ENCODE assay signal across 8 mouse cellular contexts in the genomic region with DNA sequence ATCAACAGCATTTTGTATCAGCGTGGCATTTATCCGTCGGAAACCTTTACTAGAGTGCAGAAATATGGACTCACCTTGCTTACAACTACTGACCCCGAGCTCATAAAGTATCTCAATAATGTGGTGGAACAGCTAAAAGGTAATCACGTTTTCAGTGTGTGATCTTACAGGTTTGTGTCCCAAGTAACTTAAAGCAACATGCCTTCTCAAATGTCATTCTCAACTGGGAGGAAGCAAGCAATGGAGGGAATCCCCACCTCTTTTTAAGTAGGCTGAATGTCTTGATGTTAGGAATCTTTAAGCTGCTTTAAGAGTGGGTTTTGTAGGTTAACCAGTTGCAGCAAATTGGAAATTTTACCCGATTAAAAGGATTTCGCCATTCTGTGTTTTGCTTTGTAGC. TPM values are rescaled to one million over a fixed set of nuclear protein-coding genes. Genes with fewer than 3 reads are reported as not detected.
DNase-seq lines count a peak whose midpoint lies in the region; ATAC-seq and TF ChIP-seq lines count a peak whose summit lies in the region.

No protein-coding gene starts in this region.

- 12% methylated on average over 7 of the region's 7 CpGs for WGBS in heart, embryonic 15.5 days
- 20% methylated on average over 7 of the region's 7 CpGs for WGBS in hindbrain, embryonic 11.5 days
- 17% methylated on average over 7 of the region's 7 CpGs for WGBS in midbrain, embryonic 14.5 days

- H3K9ac ChIP-seq in heart, embryonic 15.5 days, result peak overlapping the region; percentile 64
- peak overlapping the region; percentile 96 for H3K9ac ChIP-seq in MEL (ENCODE audit: control insufficient read depth, low read depth, low read length, poor library complexity, severe bottlenecking)
- peak overlapping the region; percentile 62 for H3K9ac ChIP-seq in hindbrain, embryonic 11.5 days (ENCODE audit: low read depth, low read length)
- peak overlapping the region; percentile 70 for H3K9ac ChIP-seq in midbrain, embryonic 14.5 days (replicated peaks; ENCODE audit: low read length)

- peak overlapping the region; percentile 91; the same call in 1 of the 2 replicates for H3K27ac ChIP-seq in heart, embryonic 15.5 days
- peak overlapping the region; percentile 94 for H3K27ac ChIP-seq in MEL (ENCODE audit: control insufficient read depth, low read depth, low read length)
- H3K27ac ChIP-seq in hindbrain, embryonic 11.5 days (ENCODE audit: low read depth, low read length), result no peak overlapping the region
- H3K27ac ChIP-seq in midbrain, embryonic 14.5 days (replicated peaks; ENCODE audit: low read depth, low read length), result no peak overlapping the region

- TF ChIP-seq POLR2A in MEL (IDR thresholded peaks at IDR 0.05; ENCODE audit: control insufficient read depth in 1 of 2, insufficient read depth in 1 of 2, low read depth in 1 of 2, low read length in 2 of 2, poor library complexity in 1 of 2), result no peak; a peak in 1 of 4 replicates

- H3K9me3 ChIP-seq in heart, embryonic 15.5 days (replicated peaks), result no peaks in the 10 kb centered on the region
- no peaks in the 10 kb centered on the region for H3K9me3 ChIP-seq in MEL (replicated peaks; ENCODE audit: insufficient read depth, low read length)
- no peaks in the 10 kb centered on the region for H3K9me3 ChIP-seq in hindbrain, embryonic 11.5 days (ENCODE audit: control insufficient read depth, low read length)
- H3K9me3 ChIP-seq in midbrain, embryonic 14.5 days (ENCODE audit: control insufficient read depth, low read length), result no peaks in the 10 kb centered on the region

- DNase-seq in heart, postnatal 25 days (ENCODE audit: low spot score), result no peak
- DNase-seq in MEL (ENCODE audit: low read depth, low spot score), result peak; percentile 63
- DNase-seq in hindbrain, embryonic 11.5 days (ENCODE audit: low spot score), result peak; percentile 32
- peak; percentile 2 for DNase-seq in midbrain, embryonic 14.5 days
- no peak for DNase-seq in adrenal gland, postnatal 10 days
- DNase-seq in adrenal gland, postnatal 25 days, result no peak
- no peak for DNase-seq in cerebellum, adult 9-11 months

- H3K79me2 ChIP-seq in MEL (ENCODE audit: control insufficient read depth, insufficient read depth, low read length, poor library complexity), result peaks cover 23% of the 10 kb centered on the region

- no peak for TF ChIP-seq CTCF in MEL (IDR thresholded peaks at IDR 0.05 in 2 of 3, conservative IDR thresholded peaks at IDR 0.05 in 1 of 3; ENCODE audit: control insufficient read depth in 1 of 3, insufficient read depth in 1 of 3, low read depth in 2 of 3, low read length in 3 of 3, poor library complexity in 1 of 3, severe bottlenecking in 1 of 3)

- TF ChIP-seq EP300 in MEL (IDR thresholded peaks at IDR 0.05; ENCODE audit: low read depth in 1 of 2, low read length in 2 of 2), result no peak

- no peaks in the 10 kb centered on the region for H3K27me3 ChIP-seq in heart, embryonic 15.5 days
- no peaks in the 10 kb centered on the region for H3K27me3 ChIP-seq in MEL (ENCODE audit: control insufficient read depth in 1 of 2, insufficient read depth in 2 of 2, low read length in 2 of 2)
- H3K27me3 ChIP-seq in hindbrain, embryonic 11.5 days (ENCODE audit: control insufficient read depth, insufficient read depth, low read length), result no peaks in the 10 kb centered on the region
- H3K27me3 ChIP-seq in midbrain, embryonic 14.5 days (ENCODE audit: control insufficient read depth, insufficient read depth, low read length), result no peaks in the 10 kb centered on the region

- no peak for ATAC-seq in heart, embryonic 15.5 days (replicated peaks; ENCODE audit: insufficient number of reproducible peaks, insufficient read depth, low FRiP score, low read depth)
- no peak for ATAC-seq in hindbrain, embryonic 11.5 days (ENCODE audit: low FRiP score)
- no peak for ATAC-seq in midbrain, embryonic 14.5 days (ENCODE audit: low FRiP score, low TSS enrichment)

- peaks cover 18% of the 10 kb centered on the region for H3K36me3 ChIP-seq in heart, embryonic 15.5 days
- peaks cover 15 to 23% of the 10 kb centered on the region in 2 experiments for H3K36me3 ChIP-seq in MEL (ENCODE audit: control insufficient read depth in 1 of 2, insufficient read depth in 2 of 2, low read length in 2 of 2)
- no peaks in the 10 kb centered on the region for H3K36me3 ChIP-seq in hindbrain, embryonic 11.5 days (ENCODE audit: control insufficient read depth, insufficient read depth, low read length)
- H3K36me3 ChIP-seq in midbrain, embryonic 14.5 days (ENCODE audit: control insufficient read depth, insufficient read depth, low read length), result peaks cover 14% of the 10 kb centered on the region

- peak overlapping the region; percentile 71 for H3K4me3 ChIP-seq in heart, embryonic 15.5 days
- H3K4me3 ChIP-seq in MEL (ENCODE audit: control insufficient read depth in 1 of 2, insufficient read depth in 1 of 2, low read depth in 2 of 2, low read length in 2 of 2), result peak overlapping the region; percentile 90 to 96
- H3K4me3 ChIP-seq in hindbrain, embryonic 11.5 days (ENCODE audit: low read depth, low read length), result peak overlapping the region; percentile 60
- peak overlapping the region; percentile 71 for H3K4me3 ChIP-seq in midbrain, embryonic 14.5 days (replicated peaks; ENCODE audit: low read depth, low read length)

- peak overlapping the region; percentile 76 for H3K4me2 ChIP-seq in heart, embryonic 15.5 days
- H3K4me2 ChIP-seq in hindbrain, embryonic 11.5 days (replicated peaks; ENCODE audit: low read depth, low read length), result peak overlapping the region; percentile 54
- peak overlapping the region; percentile 82 for H3K4me2 ChIP-seq in midbrain, embryonic 14.5 days (ENCODE audit: low read length)

- TF ChIP-seq RAD21 in MEL (IDR thresholded peaks at IDR 0.05; ENCODE audit: low read depth, low read length), result no peak

- peaks cover 15% of the 10 kb centered on the region for H3K4me1 ChIP-seq in heart, embryonic 15.5 days (replicated peaks)
- H3K4me1 ChIP-seq in MEL (ENCODE audit: control insufficient read depth in 1 of 2, insufficient read depth in 2 of 2, low read length in 2 of 2), result peaks cover 6 to 9% of the 10 kb centered on the region in 2 experiments
- H3K4me1 ChIP-seq in hindbrain, embryonic 11.5 days (replicated peaks; ENCODE audit: control insufficient read depth, insufficient read depth, low read length), result 0 out of 2 replicates have a peak, but pooled peaks cover 2% of the 10 kb centered on the region
- peaks cover 12% of the 10 kb centered on the region; the same call in 1 of the 2 replicates for H3K4me1 ChIP-seq in midbrain, embryonic 14.5 days (ENCODE audit: control insufficient read depth, insufficient read depth, low read length)

- intact Hi-C loops in heart, postnatal 25 days (cut with DNase I), result loop anchor here (10.0 kb wide), 1 partner anchor 359 kb away; the partner anchor contains the start of gene Gng12

TF ChIP-seq in MEL, 35 proteins besides CTCF, POLR2A, EP300 and RAD21 (continues in another document):
- TF ChIP-seq TAL1 (IDR thresholded peaks at IDR 0.05; ENCODE audit: low read length), result no peak
- TF ChIP-seq SIN3A (IDR thresholded peaks at IDR 0.05; ENCODE audit: low read length), result peak; percentile 38
- TF ChIP-seq MAX (IDR thresholded peaks at IDR 0.05; ENCODE audit: low read length), result no peak
- TF ChIP-seq BHLHE40 (IDR thresholded peaks at IDR 0.05; ENCODE audit: borderline replicate concordance, low read depth, low read length), result no peak
- TF ChIP-seq NELFE (IDR thresholded peaks at IDR 0.05; ENCODE audit: low read depth, low read length), result no peak
- peak; percentile 38; the same call in 1 of the 2 replicates for TF ChIP-seq MXI1 (IDR thresholded peaks at IDR 0.05; ENCODE audit: low read depth, low read length)
- no peak for TF ChIP-seq UBTF (IDR thresholded peaks at IDR 0.05; ENCODE audit: borderline replicate concordance, insufficient read depth, low read depth, low read length)
- TF ChIP-seq ZC3H11A (IDR thresholded peaks at IDR 0.05; ENCODE audit: low read depth, low read length), result no peak
- TF ChIP-seq HCFC1 (IDR thresholded peaks at IDR 0.05; ENCODE audit: low read depth, low read length), result no peak
- TF ChIP-seq MYB (IDR thresholded peaks at IDR 0.05; ENCODE audit: low read depth, low read length), result no peak
- no peak for TF ChIP-seq CHD2 (IDR thresholded peaks at IDR 0.05; ENCODE audit: low read length)
- no peak for TF ChIP-seq TBP (IDR thresholded peaks at IDR 0.05; ENCODE audit: low read depth, low read length)
- TF ChIP-seq USF1 (IDR thresholded peaks at IDR 0.05; ENCODE audit: low read depth, low read length), result no peak
- 0 out of 2 replicates have a peak, but pooled peaks have one; percentile 14 for TF ChIP-seq MYC (IDR thresholded peaks at IDR 0.05; ENCODE audit: low read depth, low read length)
- no peak for TF ChIP-seq TCF12 (IDR thresholded peaks at IDR 0.05; ENCODE audit: low read depth, low read length)
- no peak for TF ChIP-seq E2F4 (IDR thresholded peaks at IDR 0.05; ENCODE audit: borderline replicate concordance, low read depth, low read length)
- no peak for TF ChIP-seq MAZ (IDR thresholded peaks at IDR 0.05; ENCODE audit: low read depth, low read length)
- TF ChIP-seq MAFK (IDR thresholded peaks at IDR 0.05; ENCODE audit: borderline replicate concordance, low read depth, low read length), result no peak

RNA-seq across cellular contexts. Expression of gene Mad2l1, which starts 0.8 kb away (rescaled TPM):
- polyA plus RNA-seq in heart, embryonic 15.5 days (2015; fragmentation: Nextera tagmentation; extraction: Ambion mirVana), result 63.1 and 64.2 TPM in 2 replicates
- total RNA-seq in heart, postnatal 25 days (2021), result 1 to 10 TPM; 2.9 to 3.6 TPM
- 63.9 and 72.0 TPM in 2 replicates for total RNA-seq in MEL (2012; rRNA removed)
- 100 to 1,000 TPM in 1 of 2 experiments, 10 to 100 TPM in 1; 68.8 to 102 TPM for polyA plus RNA-seq in MEL (2012; ENCODE audit: insufficient read depth in 1 of 2, insufficient read length in 2 of 2, low read depth in 1 of 2, low replicate concordance in 2 of 2, missing spikeins in 1 of 2)
- polyA plus RNA-seq in hindbrain, embryonic 11.5 days (2014; fragmentation: Nextera tagmentation; extraction: Ambion mirVana), result 99.1 and 121 TPM in 2 replicates
- polyA plus RNA-seq in midbrain, embryonic 14.5 days (2014; fragmentation: Nextera tagmentation; extraction: Ambion mirVana), result 14.8 and 28.0 TPM in 2 replicates
- 10 to 100 TPM; 18.2 to 19.8 TPM for total RNA-seq in adrenal gland, postnatal 10 days (2021)
- 11.8 and 12.2 TPM in 2 replicates for total RNA-seq in adrenal gland, postnatal 25 days (2021)

RNA-seq across cellular contexts. Expression of gene Vmn1r32, which starts 23.9 kb away (rescaled TPM):
- 0.06 TPM in 1 of 2 replicates, not detected in the other for polyA plus RNA-seq in heart, embryonic 15.5 days (2015; fragmentation: Nextera tagmentation; extraction: Ambion mirVana)
- not detected for total RNA-seq in heart, postnatal 25 days (2021)
- total RNA-seq in MEL (2012; rRNA removed), result not detected in 2 replicates
- polyA plus RNA-seq in MEL (2012; ENCODE audit: insufficient read depth in 1 of 2, insufficient read length in 2 of 2, low read depth in 1 of 2, low replicate concordance in 2 of 2, missing spikeins in 1 of 2), result under 1 TPM in 1 of 2 experiments, not detected in 1; 0.19 TPM
- 0.15 and 0.25 TPM in 2 replicates for polyA plus RNA-seq in hindbrain, embryonic 11.5 days (2014; fragmentation: Nextera tagmentation; extraction: Ambion mirVana)
- 0.11 TPM in 1 of 2 replicates, not detected in the other for polyA plus RNA-seq in midbrain, embryonic 14.5 days (2014; fragmentation: Nextera tagmentation; extraction: Ambion mirVana)
- total RNA-seq in adrenal gland, postnatal 10 days (2021), result not detected
- not detected in 2 replicates for total RNA-seq in adrenal gland, postnatal 25 days (2021)

Comparison
In these comparisons a context has a peak if more than half of its experiments do, and no peak if none do; other contexts are left out.
1. H3K27ac ChIP-seq: peak in heart, embryonic 15.5 days (single experiment) and MEL (single experiment); none in hindbrain, embryonic 11.5 days (single experiment) and midbrain, embryonic 14.5 days (single experiment).
2. DNase-seq: peak in MEL (single experiment), hindbrain, embryonic 11.5 days (single experiment) and midbrain, embryonic 14.5 days (single experiment); none in heart, postnatal 25 days (single experiment), adrenal gland, postnatal 10 days (single experiment), adrenal gland, postnatal 25 days (single experiment) and cerebellum, adult 9-11 months (single experiment).
3. Peak in every context shown above with its lines, with median percentiles within 50 percentile points of each other: H3K4me2 ChIP-seq, H3K4me3 ChIP-seq and H3K9ac ChIP-seq.